Mouse (Mus musculus) bone marrow, adult 2 months (tissue): ENCODE measurements at regions not wholly inside any gene's neighbourhood (a gene's known extent, or its start where the extent isn't known, plus 50 kb on each side); places are given as distances from the start of the nearest gene placed in this dataset.

Experiments used
- CTCF ChIP-seq: fragments of 200-500 bp; IDR thresholded peaks from 2 replicates; pipeline ENCODE4 v1.5.1; 2011; ENCODE audit warnings: low read length, control low read depth; ENCODE audit not compliant: control insufficient read depth, insufficient read depth
- POLR2A ChIP-seq: fragments of 200-500 bp; IDR thresholded peaks from 2 replicates; pipeline ENCODE4 v1.6.1; 2011; ENCODE audit warnings: low read depth, mild to moderate bottlenecking, control low read depth, low read length, borderline replicate concordance; ENCODE audit not compliant: control insufficient read depth

- TF ChIP-seq POLR2A = no peak
- no peak for TF ChIP-seq CTCF
These were observed 57.9 kb upstream of the Mbip start for GRCm38 (mm10) chr12:56403626-56404025.
